ENCODE assay signal across 8 mouse cellular contexts in genomic region chr16:38902111-38902778, GRCm38 (mm10). TPM values are rescaled to one million over a fixed set of nuclear protein-coding genes. Genes with fewer than 3 reads are reported as not detected.
DNase-seq lines count a peak whose midpoint lies in the region; ATAC-seq and TF ChIP-seq lines count a peak whose summit lies in the region.

No protein-coding gene starts in this region.

- peak; percentile 81 for DNase-seq in ES-CJ7 (ENCODE audit: low read depth, low spot score)
- peak; percentile 85 to 93 for DNase-seq in cerebellum, adult 2 months
- peak; percentile 74 to 91 for DNase-seq in layer of hippocampus, adult 8-10 months (ENCODE audit: low spot score in 2 of 2)
- peak; percentile 89 for DNase-seq in ovary, adult 18-20 months (ENCODE audit: low spot score)
- DNase-seq in thymus, postnatal 0 days (ENCODE audit: low spot score): peak; percentile 76

- peak overlapping the region; percentile 100 for H3K4me2 ChIP-seq in lung, embryonic 15.5 days

- no peaks in the 10 kb centered on the region for H3K36me3 ChIP-seq in lung, embryonic 15.5 days

- peak overlapping the region; percentile 58 for H3K9ac ChIP-seq in lung, embryonic 15.5 days

- H3K27ac ChIP-seq in cerebellum, adult 2 months (ENCODE audit: insufficient read depth, low read length): no peak overlapping the region; the same call in 1 of the 2 replicates
- H3K27ac ChIP-seq in lung, embryonic 15.5 days: peak overlapping the region; percentile 41; the same call in 1 of the 2 replicates

- WGBS in cerebellum, adult 2 months: under 1% methylated on average over 66 of the region's 71 CpGs
- WGBS in lung, embryonic 15.5 days: under 1% methylated on average over 52 of the region's 71 CpGs

- ATAC-seq in frontal cortex, adult (ENCODE audit: low TSS enrichment): peak; percentile 82
- peak; percentile 98 to 99 for ATAC-seq in hematopoietic stem cell, adult 5-6 weeks (replicated peaks in 1 of 2; ENCODE audit: insufficient read depth in 1 of 2, low FRiP score in 2 of 2, low TSS enrichment in 1 of 2, low read depth in 1 of 2, poor library complexity in 2 of 2, severe bottlenecking in 2 of 2)
- peak; percentile 99 for ATAC-seq in lung, embryonic 15.5 days (ENCODE audit: borderline replicate concordance, extremely low read depth, low FRiP score, low TSS enrichment)

- no peaks in the 10 kb centered on the region for H3K4me1 ChIP-seq in cerebellum, adult 2 months (ENCODE audit: control insufficient read depth, insufficient read depth, low read length)
- H3K4me1 ChIP-seq in lung, embryonic 15.5 days: no peaks in the 10 kb centered on the region

- peak; percentile 91 for TF ChIP-seq CTCF in cerebellum, adult 2 months (IDR thresholded peaks at IDR 0.05; ENCODE audit: borderline replicate concordance, insufficient read depth, low read depth, low read length)

- TF ChIP-seq POLR2A in cerebellum, adult 2 months (IDR thresholded peaks at IDR 0.05; ENCODE audit: borderline replicate concordance, insufficient read depth, low read length): no peak

- no peaks in the 10 kb centered on the region for H3K27me3 ChIP-seq in cerebellum, adult 2 months (ENCODE audit: control insufficient read depth, insufficient read depth, low read length)
- H3K27me3 ChIP-seq in lung, embryonic 15.5 days: peaks cover 56% of the 10 kb centered on the region

- peak overlapping the region; percentile 49 for H3K4me3 ChIP-seq in cerebellum, adult 2 months (replicated peaks; ENCODE audit: insufficient read depth, low read depth, low read length)
- H3K4me3 ChIP-seq in lung, embryonic 15.5 days: peak overlapping the region; percentile 66

- H3K9me3 ChIP-seq in lung, embryonic 15.5 days: no peaks in the 10 kb centered on the region

RNA-seq across cellular contexts. Expression of gene Igsf11, which starts 9.8 kb away (rescaled TPM):
- polyA plus RNA-seq in cerebellum, adult 2 months (2012; rRNA removed): 17.4 and 20.1 TPM in 2 replicates
- total RNA-seq in hematopoietic stem cell, adult 5-6 weeks (2017): 0.10 TPM in 1 of 2 replicates, not detected in the other
- 10 to 100 TPM; 48.1 to 53.6 (median 50.7) TPM for total RNA-seq in layer of hippocampus, adult 8-10 months (2022)
- polyA plus RNA-seq in lung, embryonic 15.5 days (2015; fragmentation: Nextera tagmentation; extraction: Ambion mirVana): 0.11 and 0.19 TPM in 2 replicates
- 0.05 TPM in 1 of 2 replicates, not detected in the other for polyA plus RNA-seq in thymus, postnatal 0 days (2015; fragmentation: Nextera tagmentation; extraction: Ambion mirVana)

Comparison
In these comparisons a context has a peak if more than half of its experiments do, and no peak if none do; other contexts are left out.
1. RNA of gene Igsf11, which starts 9.8 kb away (polyA plus RNA-seq): 17.4 to 20.1 TPM in cerebellum, adult 2 months; 0.11 to 0.19 TPM in lung, embryonic 15.5 days and 0.05 TPM in thymus, postnatal 0 days; every median in the first group is over 10 times any median in the second.
2. Peak in every context shown above with its lines, with median percentiles within 50 percentile points of each other: DNase-seq and ATAC-seq.